Mouse (Mus musculus) erythroblast, adult 5-6 weeks (primary cell): ENCODE data around the gene Psmd12. TPM values are rescaled to one million over a fixed set of nuclear protein-coding genes. Genes with fewer than 3 reads are reported as not detected.

ENCODE experiments used
- ATAC-seq: replicated peaks from 2 replicates; pipeline ENCODE4 v1.8.0; 2016; ENCODE audit warnings: moderate number of reproducible peaks, mild to moderate bottlenecking, moderate TSS enrichment, inconsistent platforms; ENCODE audit not compliant: poor library complexity, low FRiP score, severe bottlenecking
- total RNA-seq, 2 experiments: library from RNA; stranded (forward) in 1 of 2; stranded (reverse) in 1 of 2; fragments of 150-400 nt in 1 of 2; fragments of 200-764, 138-1000 nt in 1 of 2; gene quantifications; 2 replicates each; pipeline versions ENCODE4 v1.2.3 to v1.2.4; 2015 to 2017; ENCODE audit warnings: low replicate concordance in 2 of 2

Psmd12 gene
- total RNA-seq, 2 experiments from 2014 or later: 40.2 to 41.4 TPM

DNA sequence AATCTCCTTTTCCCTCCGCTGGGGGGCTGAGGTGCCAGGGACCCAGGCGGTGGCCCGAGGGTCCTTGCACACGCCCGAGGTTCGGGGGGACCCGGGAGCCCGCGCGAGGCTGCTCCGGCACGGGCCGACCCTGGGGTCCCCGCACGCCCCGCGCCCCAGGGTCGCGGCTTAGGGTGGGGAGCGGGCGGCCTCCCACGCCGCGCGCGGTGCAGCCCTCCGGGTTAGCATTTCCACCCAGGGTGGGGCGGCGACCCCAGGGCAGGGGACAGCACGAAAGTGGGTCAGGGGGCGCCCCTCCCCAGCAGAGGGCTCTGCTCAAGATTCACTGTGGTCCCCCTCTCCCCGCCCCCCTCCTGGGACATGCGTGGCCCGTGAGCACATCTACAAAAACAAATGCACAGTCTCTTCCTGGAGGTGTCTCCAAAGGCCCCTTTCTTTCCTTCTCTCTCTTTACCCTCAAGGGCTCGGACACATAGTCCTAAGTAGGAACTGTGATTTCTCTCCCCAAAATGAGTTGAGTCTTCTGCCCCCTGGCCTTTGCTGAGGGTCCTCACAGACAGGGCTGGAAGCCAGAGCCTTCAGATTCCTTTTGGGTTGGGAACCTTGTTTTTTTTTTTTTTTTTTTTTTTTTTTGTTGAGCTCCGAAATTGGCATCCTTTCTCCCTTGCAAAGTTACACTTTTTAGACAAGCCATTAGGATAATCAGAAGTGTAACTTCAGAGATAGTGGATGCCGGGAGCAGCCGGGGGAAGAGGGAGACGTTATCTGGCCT lies 69.1 kb downstream of the Psmd12 start:
- no peak for ATAC-seq

Other genes starting within 250 kb of the Psmd12 start
- gene Pitpnc1, start 8.8 kb upstream of the Psmd12 start, total RNA-seq (2015; ENCODE audit: low replicate concordance): 14.4 and 15.7 TPM in 2 replicates
- 9.8 and 20.1 TPM in 2 replicates for gene Pitpnc1, start 8.8 kb upstream of the Psmd12 start, total RNA-seq (2017; ENCODE audit: low replicate concordance)
- gene Helz, start 68.4 kb downstream of the Psmd12 start, total RNA-seq (2015; ENCODE audit: low replicate concordance): 7.1 and 8.8 TPM in 2 replicates
- 7.8 and 12.0 TPM in 2 replicates for gene Helz, start 68.4 kb downstream of the Psmd12 start, total RNA-seq (2017; ENCODE audit: low replicate concordance)
- gene Cacng1, start 237.0 kb downstream of the Psmd12 start, total RNA-seq (2015; ENCODE audit: low replicate concordance): not detected in 2 replicates
- not detected in 2 replicates for gene Cacng1, start 237.0 kb downstream of the Psmd12 start, total RNA-seq (2017; ENCODE audit: low replicate concordance)